Comparison of ENCODE assay signal across 9 mouse cellular contexts in genomic region chr15:84168170-84169161, GRCm38 (mm10). TPM values are rescaled to one million over a fixed set of nuclear protein-coding genes. Genes with fewer than 3 reads are reported as not detected.
DNase-seq lines count a peak whose midpoint lies in the region; ATAC-seq lines count a peak whose summit lies in the region.
"Had no signal": no experiment of that assay in that cellular context is flagged by ENCODE, and none has a peak within 500 bp of the region (broad histone marks: within the 10 kb centered on the region; RNA-seq: fewer than 3 reads in every experiment).

No protein-coding gene starts in this region.

- peak overlapping the region; percentile 66 for H3K9ac ChIP-seq in embryonic facial prominence, embryonic 14.5 days (ENCODE audit: low read depth, low read length)
- peak overlapping the region; percentile 56 for H3K9ac ChIP-seq in heart, embryonic 16.5 days (ENCODE audit: low read length)
- H3K9ac ChIP-seq in stomach, embryonic 15.5 days: peak overlapping the region; percentile 17; the same call in 1 of the 2 replicates

- peaks cover 6% of the 10 kb centered on the region; the same call in 1 of the 2 replicates for H3K4me1 ChIP-seq in embryonic facial prominence, embryonic 14.5 days (ENCODE audit: control insufficient read depth, insufficient read depth, low read length)
- H3K4me1 ChIP-seq in heart, embryonic 16.5 days (ENCODE audit: control insufficient read depth, insufficient read depth, low read length): peaks cover 11% of the 10 kb centered on the region; the same call in 1 of the 2 replicates
- H3K4me1 ChIP-seq in midbrain, embryonic 10.5 days: peaks cover 29% of the 10 kb centered on the region
- H3K4me1 ChIP-seq in stomach, embryonic 15.5 days: peaks cover 13% of the 10 kb centered on the region

- H3K36me3 ChIP-seq in embryonic facial prominence, embryonic 14.5 days (ENCODE audit: control insufficient read depth, insufficient read depth, low read length): no peaks in the 10 kb centered on the region
- H3K36me3 ChIP-seq in heart, embryonic 16.5 days (ENCODE audit: control insufficient read depth, insufficient read depth): no peaks in the 10 kb centered on the region
- no peaks in the 10 kb centered on the region for H3K36me3 ChIP-seq in midbrain, embryonic 10.5 days
- no peaks in the 10 kb centered on the region for H3K36me3 ChIP-seq in stomach, embryonic 15.5 days

- peak overlapping the region; percentile 52 for H3K4me3 ChIP-seq in embryonic facial prominence, embryonic 14.5 days (ENCODE audit: low read depth, low read length)
- H3K4me3 ChIP-seq in heart, embryonic 16.5 days (ENCODE audit: low read length): peak overlapping the region; percentile 58
- peak overlapping the region; percentile 72 for H3K4me3 ChIP-seq in midbrain, embryonic 10.5 days
- peak overlapping the region; percentile 52 for H3K4me3 ChIP-seq in stomach, embryonic 15.5 days (replicated peaks)

- peak; percentile 50 for DNase-seq in adrenal gland, postnatal 10 days
- no peak for DNase-seq in adrenal gland, adult 18-20 months (ENCODE audit: low spot score in 2 of 2)
- DNase-seq in R1 (ENCODE audit: low read depth, low spot score): peak; percentile 57
- peak; percentile 82 for DNase-seq in embryonic facial prominence, embryonic 14.5 days (ENCODE audit: low spot score)
- DNase-seq in kidney, postnatal 14 days: peak; percentile 60
- DNase-seq in midbrain, embryonic 10.5 days (ENCODE audit: low spot score): peak; percentile 60

- peaks cover 9% of the 10 kb centered on the region; the same call in 1 of the 2 replicates for H3K27me3 ChIP-seq in embryonic facial prominence, embryonic 14.5 days (replicated peaks; ENCODE audit: control insufficient read depth, insufficient read depth, low read length)
- 0 out of 2 replicates have a peak, but pooled peaks cover 6% of the 10 kb centered on the region for H3K27me3 ChIP-seq in heart, embryonic 16.5 days (ENCODE audit: control insufficient read depth, insufficient read depth, low read length)
- H3K27me3 ChIP-seq in midbrain, embryonic 10.5 days (ENCODE audit: low read depth, poor library complexity, severe bottlenecking): peaks cover 18% of the 10 kb centered on the region
- peaks cover 4% of the 10 kb centered on the region; the same call in 1 of the 2 replicates for H3K27me3 ChIP-seq in stomach, embryonic 15.5 days (replicated peaks)

- H3K27ac ChIP-seq in embryonic facial prominence, embryonic 14.5 days (replicated peaks; ENCODE audit: low read depth, low read length): no peak overlapping the region
- H3K27ac ChIP-seq in heart, embryonic 16.5 days (ENCODE audit: low read length): no peak overlapping the region
- peak overlapping the region; percentile 71 for H3K27ac ChIP-seq in midbrain, embryonic 10.5 days (replicated peaks)
- no peak overlapping the region for H3K27ac ChIP-seq in stomach, embryonic 15.5 days

- WGBS in embryonic facial prominence, embryonic 14.5 days: under 1% methylated on average over 22 of the region's 28 CpGs
- 1% methylated on average over 28 of the region's 28 CpGs for WGBS in heart, embryonic 16.5 days
- under 1% methylated on average over 28 of the region's 28 CpGs for WGBS in midbrain, embryonic 10.5 days
- 3% methylated on average over 28 of the region's 28 CpGs for WGBS in stomach, embryonic 15.5 days

- peak; percentile 24 for ATAC-seq in embryonic facial prominence, embryonic 14.5 days (ENCODE audit: low read depth)
- 0 out of 2 replicates have a peak, but pooled peaks have one; percentile 12 for ATAC-seq in heart, embryonic 16.5 days (replicated peaks; ENCODE audit: extremely low read depth, insufficient read depth, low FRiP score)
- ATAC-seq in stomach, embryonic 15.5 days (ENCODE audit: insufficient read depth, low FRiP score, low read depth): peak; percentile 17; the same call in 1 of the 2 replicates

- H3K4me2 ChIP-seq in embryonic facial prominence, embryonic 14.5 days (ENCODE audit: low read depth, low read length): peak overlapping the region; percentile 99
- peak overlapping the region; percentile 92 for H3K4me2 ChIP-seq in heart, embryonic 16.5 days (ENCODE audit: low read depth, low read length)
- peak overlapping the region; percentile 99 for H3K4me2 ChIP-seq in stomach, embryonic 15.5 days

- H3K9me3 ChIP-seq in embryonic facial prominence, embryonic 14.5 days (ENCODE audit: control insufficient read depth, low read length): no peaks in the 10 kb centered on the region
- no peaks in the 10 kb centered on the region for H3K9me3 ChIP-seq in heart, embryonic 16.5 days (replicated peaks; ENCODE audit: control insufficient read depth, low read length)
- no peaks in the 10 kb centered on the region for H3K9me3 ChIP-seq in midbrain, embryonic 10.5 days (replicated peaks)
- H3K9me3 ChIP-seq in stomach, embryonic 15.5 days: no peaks in the 10 kb centered on the region

RNA-seq across cellular contexts. Expression of gene Pnpla3, which starts 0.8 kb away (rescaled TPM):
- total RNA-seq in adrenal gland, postnatal 10 days (2021): 10 to 100 TPM; 47.6 to 65.6 TPM
- 100 to 1,000 TPM in 1 of 2 experiments, 10 to 100 TPM in 1; 55.8 to 288 TPM for total RNA-seq in adrenal gland, adult 18-20 months (2021)
- polyA plus RNA-seq in embryonic facial prominence, embryonic 14.5 days (2014; fragmentation: Nextera tagmentation; extraction: Ambion mirVana): 0.89 and 1.1 TPM in 2 replicates
- polyA plus RNA-seq in heart, embryonic 16.5 days (2015; fragmentation: Nextera tagmentation; extraction: Ambion mirVana): 0.51 and 0.71 TPM in 2 replicates
- polyA plus RNA-seq in midbrain, embryonic 10.5 days (2016; fragmentation: Nextera tagmentation; extraction: Ambion mirVana): 2.2 and 3.1 TPM in 2 replicates
- polyA plus RNA-seq in stomach, embryonic 15.5 days (2015; fragmentation: Nextera tagmentation; extraction: Ambion mirVana): 0.85 and 0.98 TPM in 2 replicates

RNA-seq across cellular contexts. Expression of gene Samm50, which starts 23.6 kb away (rescaled TPM):
- 100 to 1,000 TPM; 240 to 293 TPM for total RNA-seq in adrenal gland, postnatal 10 days (2021)
- total RNA-seq in adrenal gland, adult 18-20 months (2021): 100 to 1,000 TPM; 148 to 189 TPM
- 71.1 and 74.0 TPM in 2 replicates for polyA plus RNA-seq in embryonic facial prominence, embryonic 14.5 days (2014; fragmentation: Nextera tagmentation; extraction: Ambion mirVana)
- polyA plus RNA-seq in heart, embryonic 16.5 days (2015; fragmentation: Nextera tagmentation; extraction: Ambion mirVana): 139 and 159 TPM in 2 replicates
- polyA plus RNA-seq in midbrain, embryonic 10.5 days (2016; fragmentation: Nextera tagmentation; extraction: Ambion mirVana): 108 and 110 TPM in 2 replicates
- polyA plus RNA-seq in stomach, embryonic 15.5 days (2015; fragmentation: Nextera tagmentation; extraction: Ambion mirVana): 103 and 118 TPM in 2 replicates

RNA-seq across cellular contexts. Expression of gene Pnpla5, which starts 45.5 kb away (rescaled TPM):
- total RNA-seq in adrenal gland, postnatal 10 days (2021): under 1 TPM; 0.12 to 0.18 TPM
- under 1 TPM; 0.17 to 0.48 TPM for total RNA-seq in adrenal gland, adult 18-20 months (2021)
- polyA plus RNA-seq in embryonic facial prominence, embryonic 14.5 days (2014; fragmentation: Nextera tagmentation; extraction: Ambion mirVana): not detected in 2 replicates
- polyA plus RNA-seq in heart, embryonic 16.5 days (2015; fragmentation: Nextera tagmentation; extraction: Ambion mirVana): not detected in 2 replicates
- polyA plus RNA-seq in midbrain, embryonic 10.5 days (2016; fragmentation: Nextera tagmentation; extraction: Ambion mirVana): not detected in 2 replicates
- not detected in 2 replicates for polyA plus RNA-seq in stomach, embryonic 15.5 days (2015; fragmentation: Nextera tagmentation; extraction: Ambion mirVana)
- total RNA-seq: gastrocnemius, postnatal 4 days had no signal

Comparison
In these comparisons a context has a peak if more than half of its experiments do, and no peak if none do; other contexts are left out.
1. DNase-seq: peak in adrenal gland, postnatal 10 days (single experiment), R1 (single experiment), embryonic facial prominence, embryonic 14.5 days (single experiment), kidney, postnatal 14 days (single experiment) and midbrain, embryonic 10.5 days (single experiment); none in adrenal gland, adult 18-20 months (0 of 2).
2. Peak in every context shown above with its lines, with median percentiles within 50 percentile points of each other: ATAC-seq, H3K4me2 ChIP-seq, H3K4me3 ChIP-seq and H3K9ac ChIP-seq.